Mouse (Mus musculus) G1E-ER4 (cell line): ENCODE measurements around the gene Gckr. TPM values are rescaled to one million over a fixed set of nuclear protein-coding genes. Genes with fewer than 3 reads are reported as not detected.

Experiments
- GATA1 ChIP-seq: IDR thresholded peaks from one replicate; pipeline ENCODE4 v1.8.0; 2012; ENCODE audit warnings: low read length, inconsistent platforms
- polyA plus RNA-seq: library from polyadenylated mRNA; stranded (reverse); fragments of >175 nt; gene quantifications from 2 replicates; pipeline ENCODE4 v1.2.3, GENCODE M21; 2012

Gckr gene
- polyA plus RNA-seq, 1 experiment: 0.08 TPM

DNA sequence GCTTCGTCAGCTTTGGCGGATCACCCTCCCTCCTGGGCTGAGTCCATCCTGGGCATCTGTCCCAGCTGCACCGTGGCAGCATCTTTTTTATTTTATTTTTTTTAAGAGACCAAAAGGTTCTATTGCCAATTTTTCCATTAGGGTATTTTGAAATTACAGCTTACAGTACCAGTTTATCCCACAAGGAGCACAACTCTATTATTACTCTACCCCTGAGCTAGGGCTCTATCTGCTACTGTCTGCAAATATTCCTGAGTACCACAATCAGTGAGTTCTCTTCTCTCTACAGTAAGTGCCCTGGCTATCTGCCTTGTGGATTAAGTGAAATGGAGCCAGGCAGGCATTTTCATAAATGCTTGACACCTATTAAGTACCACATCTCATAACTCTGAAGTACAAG, 8.6 kb upstream of the Gckr start:
- TF ChIP-seq GATA1: no peak

DNA sequence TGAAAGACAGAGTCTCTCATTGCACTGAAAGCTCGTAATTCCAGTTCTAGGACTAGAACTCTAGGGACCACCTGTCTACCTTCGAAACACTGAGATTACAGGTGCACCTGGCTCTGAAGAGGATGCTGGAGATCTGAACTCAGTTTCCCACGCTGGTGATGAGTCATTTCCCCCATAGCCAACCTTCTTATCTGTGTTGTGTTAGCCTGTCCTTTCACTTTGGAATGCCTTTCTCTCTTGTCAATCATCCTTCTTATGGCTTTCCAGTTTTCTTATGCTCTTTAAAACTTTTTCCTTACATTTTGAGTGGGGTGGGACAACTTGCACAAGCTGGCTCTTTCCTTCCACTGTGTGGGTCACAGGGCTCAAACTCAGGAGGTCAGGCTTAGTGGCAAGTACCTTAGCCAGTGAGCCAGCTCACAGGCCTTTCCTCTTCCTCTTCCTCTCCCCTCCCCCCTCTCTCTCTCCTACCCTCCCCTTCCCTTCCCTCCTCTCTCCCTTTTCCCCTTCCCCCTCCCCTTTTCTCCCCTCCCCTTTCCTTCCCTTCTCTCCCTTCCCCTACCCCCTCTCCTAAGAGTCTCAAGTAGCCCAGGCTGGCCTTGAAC, 7.5 kb upstream of the Gckr start:
- no peak for TF ChIP-seq GATA1

DNA sequence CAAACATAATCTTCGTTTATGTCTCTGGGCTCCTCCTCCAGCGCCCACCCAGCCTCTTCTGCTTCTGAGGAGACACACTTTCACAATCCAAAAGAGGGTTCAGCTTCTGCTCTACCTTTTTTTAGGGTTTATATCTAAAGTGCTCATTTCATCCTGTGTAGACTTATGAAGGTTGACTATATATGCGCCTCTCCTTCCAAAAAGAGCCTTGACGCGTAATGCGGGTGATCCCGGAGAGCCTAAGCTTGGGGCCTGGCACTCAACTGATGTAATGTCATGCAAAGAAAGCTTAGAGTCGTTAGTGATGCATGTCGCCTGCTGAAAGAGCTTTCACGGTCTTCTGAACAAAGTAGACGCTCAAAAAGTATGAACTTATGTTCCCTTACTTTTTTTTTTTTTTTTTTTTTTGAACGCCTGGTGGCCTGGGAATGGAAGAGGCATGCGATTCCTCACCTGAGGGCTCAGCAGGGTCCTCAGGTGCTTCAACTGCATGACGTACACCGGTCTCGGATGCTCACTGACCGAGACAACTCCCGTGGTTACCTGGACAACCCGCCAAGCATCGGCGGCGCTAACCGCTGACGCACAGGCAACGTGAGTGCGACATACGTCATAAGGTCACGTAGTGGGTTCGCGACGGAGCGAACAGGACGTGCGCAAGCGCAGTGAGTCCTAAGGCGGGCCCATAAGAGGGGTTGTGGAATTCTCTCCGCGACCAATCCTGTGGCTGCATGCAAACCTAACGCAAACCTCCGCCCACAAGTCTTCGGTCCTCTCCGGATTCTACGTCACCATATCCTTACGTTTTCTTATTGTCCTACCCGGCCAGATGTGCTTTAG, 6.5 kb upstream of the Gckr start, which contains the start of gene Ift172:
Gene Ift172 (minus strand): TSS at position 596 of the 840 bp plus-strand sequence.
- TF ChIP-seq GATA1: no peak

- no peak for TF ChIP-seq GATA1
These were observed 5.9 kb upstream of the Gckr start for GRCm38 (mm10) chr5:31291361-31291688.

GRCm38 (mm10) chr5:31294964-31295605, 2.2 kb upstream of the Gckr start:
- no peak for TF ChIP-seq GATA1

DNA sequence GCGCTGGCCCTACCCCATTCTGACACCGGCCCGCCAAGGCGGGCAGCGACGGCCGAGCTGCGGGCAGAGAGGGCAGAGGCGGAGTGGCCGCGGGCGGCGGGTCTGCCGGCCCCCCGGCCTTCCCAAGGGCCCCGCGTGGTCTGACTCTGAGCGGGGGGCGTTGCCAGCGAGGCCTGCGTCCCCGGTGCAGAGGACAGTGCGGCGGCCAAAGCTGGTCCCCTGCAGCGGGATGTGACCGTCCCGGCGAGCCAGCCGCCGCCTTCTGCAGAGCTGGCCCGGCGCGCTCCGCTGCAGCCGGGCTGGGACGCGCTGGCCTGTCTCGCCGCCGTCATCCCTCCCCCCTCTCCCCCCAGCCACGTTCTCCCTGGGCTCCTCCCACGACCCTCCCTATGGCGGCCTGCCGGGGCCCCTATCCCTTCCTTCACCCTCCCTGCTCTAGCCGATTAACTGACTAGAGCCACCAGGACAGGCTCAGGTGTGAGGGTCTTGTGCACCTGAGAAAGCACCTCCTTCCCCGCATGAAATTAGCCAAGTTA, 1.6 kb upstream of the Gckr start, which contains the start of gene Fndc4:
Gene Fndc4 (minus strand): TSS at position 475 of the 536 bp plus-strand sequence.
- no peak for TF ChIP-seq GATA1

DNA sequence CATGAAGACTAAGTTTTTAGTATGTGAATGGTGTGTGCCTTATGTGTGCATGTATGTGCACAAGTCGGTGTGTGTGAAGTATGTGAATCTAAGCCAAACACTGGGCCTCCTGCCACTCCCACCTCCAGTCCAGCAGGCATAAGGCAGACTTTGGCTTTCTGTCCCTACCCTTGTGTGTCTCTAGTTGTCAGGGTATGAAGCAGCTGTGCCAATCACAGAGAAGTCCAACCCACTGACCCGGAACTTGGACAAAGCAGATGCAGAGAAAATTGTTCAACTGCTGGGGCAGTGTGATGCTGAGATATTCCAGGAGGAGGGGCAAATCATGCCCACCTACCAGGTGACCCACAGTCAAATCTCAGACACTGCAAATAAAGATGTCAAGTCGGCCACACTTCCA, 738 bp downstream of the Gckr start:
- TF ChIP-seq GATA1: no peak

DNA sequence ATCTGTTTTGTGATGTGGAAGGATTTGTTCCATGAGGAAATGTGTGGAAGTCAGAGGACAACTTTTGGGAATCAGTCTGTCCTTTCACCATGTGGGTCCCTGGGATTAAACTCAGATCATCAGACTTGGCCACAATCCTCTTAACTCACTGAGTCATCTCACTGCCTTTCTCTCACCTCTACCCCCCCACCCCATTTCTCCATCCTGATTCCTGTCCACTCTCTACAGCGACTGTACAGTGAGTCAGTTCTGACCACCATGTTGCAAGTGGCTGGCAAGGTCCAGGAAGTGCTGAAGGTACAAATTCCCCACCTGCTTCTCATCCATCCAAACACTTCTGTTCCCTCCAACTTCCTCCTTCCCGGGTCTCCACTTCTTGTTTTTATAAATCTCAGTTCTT, 1.2 kb downstream of the Gckr start:
- no peak for TF ChIP-seq GATA1

GRCm38 (mm10) chr5:31301866-31302265, 4.6 kb downstream of the Gckr start:
- no peak for TF ChIP-seq GATA1

- TF ChIP-seq GATA1: no peak
These were observed 5.8 kb downstream of the Gckr start for GRCm38 (mm10) chr5:31303093-31303492.

DNA sequence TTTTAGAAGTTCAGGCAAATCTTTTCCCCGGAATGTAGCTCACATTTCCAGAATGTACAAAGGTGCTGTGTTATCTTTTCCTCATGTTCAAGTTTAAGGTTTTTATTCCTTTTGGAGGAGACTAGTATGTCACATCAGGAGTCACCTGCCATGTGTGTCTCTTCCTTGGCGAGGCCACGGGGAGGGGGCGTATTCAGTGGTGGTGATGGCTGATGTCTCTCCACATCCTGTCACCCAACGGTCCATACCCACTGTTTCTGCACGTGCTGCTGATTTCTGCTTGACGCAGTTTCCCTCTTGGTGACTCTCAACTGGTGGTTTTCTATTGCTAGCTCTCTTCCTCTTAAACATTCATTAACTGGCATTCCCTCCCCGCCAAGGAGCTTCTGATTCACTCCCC, 15.6 kb downstream of the Gckr start:
- no peak for TF ChIP-seq GATA1

DNA sequence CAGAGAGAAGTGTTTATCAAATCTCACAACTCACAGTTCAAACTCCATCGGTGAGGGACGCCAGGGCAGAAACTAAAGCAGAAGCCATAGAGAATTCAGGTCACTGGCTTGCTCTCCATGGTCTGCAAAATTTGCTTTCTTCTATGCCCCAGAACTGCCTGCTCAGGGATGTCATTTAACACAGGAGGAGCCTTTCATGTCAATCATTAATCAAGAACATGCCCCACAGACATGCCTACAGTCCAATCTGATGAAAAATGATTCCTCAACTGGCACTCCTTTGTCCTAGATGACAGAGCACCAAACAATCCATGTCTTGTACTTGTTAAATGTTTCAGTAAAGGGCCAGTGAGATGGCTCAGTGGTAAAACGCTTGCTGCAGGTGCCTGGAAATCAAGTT, 25.5 kb downstream of the Gckr start:
- no peak for TF ChIP-seq GATA1

GRCm38 (mm10) chr5:31324085-31324484, 26.8 kb downstream of the Gckr start:
- TF ChIP-seq GATA1: no peak

DNA sequence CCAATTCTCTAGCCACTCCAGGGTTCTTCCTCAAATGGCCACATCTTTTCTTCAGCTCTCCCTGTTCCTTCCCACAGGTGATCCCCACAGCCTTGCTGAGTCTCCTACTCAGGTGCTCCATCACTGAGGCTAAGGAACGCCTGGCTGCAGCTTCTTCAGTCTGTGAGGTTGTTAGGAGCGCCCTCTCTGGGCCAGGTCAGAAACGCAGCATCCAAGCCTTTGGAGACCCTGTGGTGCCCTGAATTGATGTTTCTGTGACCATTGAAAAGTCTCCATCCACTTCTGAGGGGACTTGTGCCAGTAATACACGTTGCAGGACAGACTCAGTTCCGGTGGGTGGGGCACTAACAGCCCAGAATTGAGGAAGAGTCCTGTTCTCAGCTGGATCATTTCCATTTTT, 29.6 kb downstream of the Gckr start:
- no peak for TF ChIP-seq GATA1

DNA sequence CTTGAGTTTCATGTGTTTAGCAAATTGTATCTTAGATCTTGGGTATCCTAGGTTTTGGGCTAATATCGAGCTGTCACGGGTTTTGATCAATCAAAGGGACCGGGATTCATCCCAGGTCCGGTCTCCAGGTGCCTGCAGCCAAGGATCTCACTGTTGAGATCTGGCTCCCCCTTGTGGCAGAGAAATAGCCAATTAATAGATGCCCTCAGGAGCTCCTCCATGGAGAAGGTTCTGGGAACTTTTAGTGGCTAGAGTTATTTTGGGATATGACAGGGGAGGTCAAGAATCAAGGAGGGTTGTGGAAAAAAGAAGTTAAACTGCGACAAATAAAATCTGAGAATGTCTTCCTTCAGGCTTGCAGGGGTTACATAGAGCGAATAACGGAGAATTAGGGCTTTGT, 31.0 kb downstream of the Gckr start:
- TF ChIP-seq GATA1: no peak

DNA sequence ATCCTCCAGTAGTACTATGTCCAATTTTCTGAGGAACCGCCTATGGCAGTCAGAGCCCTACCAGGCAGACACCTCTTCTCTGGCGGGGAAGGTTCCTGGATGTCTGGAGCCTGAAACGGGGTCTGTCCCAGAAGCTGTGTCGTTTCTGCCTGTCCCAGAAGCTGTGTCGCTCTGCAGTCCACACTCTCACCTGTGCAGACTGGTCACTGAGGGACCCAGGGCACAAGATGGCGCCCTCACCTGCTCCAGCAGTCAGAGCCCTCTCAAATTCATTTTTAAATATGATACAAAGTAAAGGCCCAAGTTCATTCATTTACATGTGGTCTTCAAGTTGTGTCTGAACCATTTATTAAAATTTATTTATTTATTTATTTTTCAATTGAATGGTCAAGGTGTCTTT, 63.7 kb downstream of the Gckr start:
- no peak for TF ChIP-seq GATA1

Other genes starting within 250 kb of the Gckr start
- gene Atraid, start 249.1 kb upstream of the Gckr start, polyA plus RNA-seq: 15.6 and 22.3 TPM in 2 replicates
- gene Slc5a6, start 248.5 kb upstream of the Gckr start, polyA plus RNA-seq: 5.7 and 15.3 TPM in 2 replicates
- gene Cad, start 242.7 kb upstream of the Gckr start, polyA plus RNA-seq: 640 and 661 TPM in 2 replicates
- not detected in 2 replicates for gene Dnajc5g, start 191.2 kb upstream of the Gckr start, polyA plus RNA-seq
- not detected in 2 replicates for gene Slc30a3, start 189.2 kb upstream of the Gckr start, polyA plus RNA-seq
- gene Trim54, start 180.7 kb upstream of the Gckr start, polyA plus RNA-seq: not detected in 2 replicates
- not detected in 2 replicates for gene Ucn, start 158.6 kb upstream of the Gckr start, polyA plus RNA-seq
- gene Mpv17, start 143.2 kb upstream of the Gckr start, polyA plus RNA-seq: 25.8 and 30.0 TPM in 2 replicates
- 0.95 and 12.6 TPM in 2 replicates for gene Gm29609, start 117.5 kb upstream of the Gckr start, polyA plus RNA-seq
- gene Gtf3c2, start 117.3 kb upstream of the Gckr start, polyA plus RNA-seq: 68.0 and 86.7 TPM in 2 replicates
- 48.5 and 68.0 TPM in 2 replicates for gene Snx17, start 104.2 kb upstream of the Gckr start, polyA plus RNA-seq
- 235 and 311 TPM in 2 replicates for gene Eif2b4, start 104.0 kb upstream of the Gckr start, polyA plus RNA-seq
- gene Zfp513, start 95.1 kb upstream of the Gckr start, polyA plus RNA-seq: 24.4 and 32.0 TPM in 2 replicates
- 408 and 497 TPM in 2 replicates for gene Ppm1g, start 76.8 kb upstream of the Gckr start, polyA plus RNA-seq
- 14.4 and 18.7 TPM in 2 replicates for gene Nrbp1, start 56.6 kb upstream of the Gckr start, polyA plus RNA-seq
- 0.16 and 0.54 TPM in 2 replicates for gene Gm9970, start 56.2 kb upstream of the Gckr start, polyA plus RNA-seq
- gene Krtcap3, start 45.8 kb upstream of the Gckr start, polyA plus RNA-seq: 8.9 and 12.1 TPM in 2 replicates
- gene Ift172, start 6.3 kb upstream of the Gckr start, polyA plus RNA-seq: 24.8 and 33.1 TPM in 2 replicates
- gene Fndc4, start 1.4 kb upstream of the Gckr start, polyA plus RNA-seq: not detected in 2 replicates
- 15.1 and 15.3 TPM in 2 replicates for gene Zfp512, start 155.0 kb downstream of the Gckr start, polyA plus RNA-seq
- not detected in 2 replicates for gene 4930548H24Rik, start 188.3 kb downstream of the Gckr start, polyA plus RNA-seq
- gene Gpn1, start 197.3 kb downstream of the Gckr start, polyA plus RNA-seq: 31.2 and 46.7 TPM in 2 replicates
- 19.6 and 20.0 TPM in 2 replicates for gene Slc4a1ap, start 229.6 kb downstream of the Gckr start, polyA plus RNA-seq
- gene Supt7l, start 230.4 kb downstream of the Gckr start, polyA plus RNA-seq: 4.6 and 14.5 TPM in 2 replicates